Mouse (Mus musculus) stomach, postnatal 0 days (tissue): ENCODE measurements at regions not wholly inside any gene's neighbourhood (a gene's known extent, or its start where the extent isn't known, plus 50 kb on each side); places are given as distances from the start of the nearest gene placed in this dataset.

Experiments
- CTCF ChIP-seq: IDR thresholded peaks from 2 replicates; pipeline ENCODE4 v1.5.1; 2016; ENCODE audit warnings: antibody characterized with exemption, low read depth, mild to moderate bottlenecking, moderate library complexity
- EP300 ChIP-seq: optimal IDR thresholded peaks from 2 replicates; pipeline ENCODE3; 2016; ENCODE audit warnings: antibody characterized with exemption

- TF ChIP-seq EP300 (no peak), CTCF (no peak)
These were observed 1101.1 kb downstream of the Gsdmc2 start for GRCm38 (mm10) chr15:62743879-62744278.
